Mouse (Mus musculus) cerebellum, adult 11-12 months (tissue): ENCODE measurements around the gene Borcs7.
"Not testable (repeated sequence)": the region's sequence is repeated elsewhere in the genome, so short reads cannot be mapped to it uniquely, and the experiment has no call there.

Experiments used
- DNase-seq: peaks from one replicate; pipeline ENCODE4 v3.0.0; 2022

The Borcs7 gene

DNA sequence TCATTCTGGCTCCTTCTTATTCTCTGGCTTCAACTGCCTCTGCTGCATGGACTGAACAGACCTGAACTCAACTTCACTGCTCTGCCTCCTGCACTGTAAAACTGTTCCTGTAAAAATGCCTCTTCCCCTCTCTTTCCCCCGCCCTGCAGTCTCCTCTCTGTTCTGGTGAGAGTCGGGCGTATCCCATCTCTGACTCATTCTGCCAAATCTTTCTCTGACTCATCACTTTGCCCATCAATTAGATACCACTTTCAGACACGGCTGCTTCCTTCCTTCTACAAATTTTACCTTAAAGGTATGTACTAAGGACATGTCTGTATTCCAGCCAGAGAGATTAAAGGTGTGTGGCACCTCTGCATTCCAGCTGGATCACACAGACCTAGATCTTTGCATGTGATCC lies 28.4 kb downstream of the Borcs7 start:
- no peak for DNase-seq

- no peak for DNase-seq
Measured at GRCm38 (mm10) chr19:46724411-46724810, 34.7 kb downstream of the Borcs7 start.

DNA sequence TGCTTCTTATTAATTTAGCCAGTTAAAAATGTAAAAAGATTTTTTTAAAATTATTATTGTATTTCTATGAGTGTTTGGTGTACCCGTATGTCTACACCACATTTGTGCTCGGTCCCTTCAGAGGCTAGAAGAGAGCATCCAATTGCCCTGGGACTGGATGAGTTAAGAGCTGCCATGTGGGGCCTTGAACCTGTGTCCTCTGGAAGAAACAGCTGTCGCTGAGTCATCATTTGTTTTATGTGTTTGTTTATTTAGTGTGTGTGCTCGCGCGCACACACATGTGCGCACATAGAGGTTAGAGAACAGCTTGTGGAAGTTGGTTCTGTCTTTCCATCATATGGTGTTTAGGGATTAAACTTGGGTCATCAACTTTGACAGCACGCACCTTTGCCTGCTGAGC lies 36.4 kb downstream of the Borcs7 start:
- no peak for DNase-seq

- no peak for DNase-seq
Measured at GRCm38 (mm10) chr19:46727140-46727736, 37.5 kb downstream of the Borcs7 start.

- no peak for DNase-seq
Measured at GRCm38 (mm10) chr19:46727945-46728540, 38.3 kb downstream of the Borcs7 start.

DNA sequence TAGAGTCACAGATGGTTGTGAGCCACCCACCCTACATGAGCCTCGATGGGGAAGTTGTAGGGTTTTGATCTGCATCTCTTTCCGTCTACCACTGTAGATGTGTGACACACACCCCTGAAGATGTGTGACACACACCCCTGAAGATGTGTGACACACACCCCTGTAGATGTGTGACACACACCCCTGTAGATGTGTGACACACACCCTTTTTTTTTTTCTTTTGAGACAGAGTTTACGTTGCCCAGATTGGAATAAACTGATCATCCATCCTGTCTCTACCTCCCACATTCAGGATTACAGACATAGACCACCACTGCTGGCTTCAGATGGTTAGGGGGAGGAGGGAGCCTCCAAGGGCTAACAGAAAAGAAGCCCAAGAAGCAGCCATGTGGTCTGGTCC lies 39.2 kb downstream of the Borcs7 start:
- DNase-seq = no peak

- DNase-seq = no peak
Measured at GRCm38 (mm10) chr19:46731351-46731750, 41.6 kb downstream of the Borcs7 start.

- not testable (repeated sequence) for DNase-seq
Measured at GRCm38 (mm10) chr19:46732673-46733072, 43.0 kb downstream of the Borcs7 start.

- DNase-seq = no peak
Measured at GRCm38 (mm10) chr19:46733626-46734025, 43.9 kb downstream of the Borcs7 start.

- DNase-seq = no peak
Measured at GRCm38 (mm10) chr19:46735241-46735640, 45.5 kb downstream of the Borcs7 start.

DNA sequence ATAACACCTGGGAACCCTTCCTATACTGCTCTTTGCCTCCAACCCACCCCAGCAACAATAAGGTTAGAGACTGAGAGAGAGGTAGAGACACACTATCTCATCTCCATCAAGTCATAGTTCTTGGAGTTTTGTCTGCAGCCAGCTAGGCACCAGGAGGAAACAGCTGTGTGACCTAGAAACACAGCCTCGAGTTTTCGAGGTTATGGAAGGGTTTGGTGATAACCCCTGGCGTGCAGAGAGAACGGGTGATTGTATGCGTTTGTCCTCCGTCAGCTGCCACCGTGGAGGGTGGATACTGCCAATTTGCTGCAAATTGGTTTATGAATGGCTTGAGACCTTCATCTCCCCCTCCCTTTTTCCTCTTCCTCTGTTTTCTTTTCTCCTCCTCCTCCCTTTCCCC lies 47.4 kb downstream of the Borcs7 start:
- no peak for DNase-seq

DNA sequence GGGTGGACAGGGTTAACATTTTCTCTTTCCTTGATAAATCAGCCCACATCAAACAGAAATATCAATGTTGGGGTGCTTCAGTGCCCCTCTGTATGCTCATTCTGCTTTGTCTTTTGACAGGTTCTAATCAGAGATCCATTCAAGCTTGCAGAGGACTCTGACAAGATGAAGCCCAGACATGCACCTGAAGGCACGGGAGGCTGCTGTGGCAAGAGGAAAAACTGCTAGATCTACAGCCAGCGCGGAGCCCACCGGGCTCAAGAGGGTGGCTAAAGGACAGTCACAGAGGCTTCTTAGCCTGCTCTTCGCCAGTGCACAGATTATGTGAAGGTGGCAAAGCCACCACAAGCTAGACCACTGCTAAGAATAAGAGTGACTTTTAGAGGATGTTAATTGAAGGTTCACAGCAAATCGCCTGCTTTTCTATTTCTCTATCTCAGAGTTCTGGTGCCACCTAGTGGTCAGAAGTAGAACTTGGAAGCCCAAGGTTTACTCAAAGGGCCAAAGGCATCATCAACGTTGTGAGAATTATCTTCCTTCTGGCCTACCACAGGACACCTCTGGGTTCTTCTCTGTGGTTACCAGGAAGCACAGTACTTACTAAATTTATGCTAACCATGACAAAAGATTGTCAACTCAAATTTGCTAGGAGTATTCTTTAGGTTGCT lies 50.8 kb downstream of the Borcs7 start:
- peak; percentile 30 for DNase-seq

- DNase-seq = no peak
Measured at GRCm38 (mm10) chr19:46741574-46741973, 51.9 kb downstream of the Borcs7 start.

- no peak for DNase-seq
Measured at GRCm38 (mm10) chr19:46744681-46745080, 55.0 kb downstream of the Borcs7 start.

DNA sequence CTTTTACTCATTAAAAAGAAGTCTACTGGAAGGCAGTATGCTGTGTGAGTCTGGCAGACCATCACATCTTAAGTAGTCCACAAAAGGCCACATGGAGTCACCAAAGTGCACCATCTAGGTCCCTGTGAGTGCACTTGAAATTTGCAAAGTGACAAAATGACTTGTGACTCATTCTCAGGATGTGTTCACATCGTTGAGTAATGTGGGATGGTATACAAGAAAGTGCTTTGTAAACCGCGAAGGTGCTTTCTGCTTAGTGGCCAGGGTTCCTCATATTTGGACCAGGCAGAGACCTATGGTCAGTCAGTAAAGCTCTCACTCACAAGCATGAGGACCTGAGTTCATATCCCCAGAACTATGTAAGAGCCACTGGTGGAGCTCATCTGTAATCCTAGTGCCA lies 58.1 kb downstream of the Borcs7 start:
- no peak for DNase-seq

DNA sequence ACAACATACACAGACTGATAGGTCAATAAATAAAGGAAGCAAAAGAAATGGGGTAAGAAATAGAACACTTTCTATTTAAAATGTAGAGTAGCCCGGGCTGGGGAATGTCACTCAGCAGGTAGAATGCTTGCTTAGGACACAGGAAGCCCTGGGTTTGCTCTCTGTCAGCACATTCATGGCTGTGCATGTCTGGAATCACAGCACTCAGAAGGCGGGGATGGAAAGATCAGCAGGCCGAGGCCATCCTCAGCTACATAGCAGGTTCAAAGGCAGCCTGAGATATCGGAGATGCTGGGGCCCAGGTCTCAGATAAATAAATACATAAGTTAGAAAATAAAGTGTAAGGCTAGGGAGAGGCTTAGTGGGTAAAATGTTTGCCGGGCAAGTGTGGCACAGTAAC lies 62.5 kb downstream of the Borcs7 start:
- DNase-seq = no peak
